Mouse (Mus musculus) lung, postnatal 0 days (tissue): ENCODE measurements around the gene Prph2. TPM values are rescaled to one million over a fixed set of nuclear protein-coding genes. Genes with fewer than 3 reads are reported as not detected.
A peak's percentile ranks its signal among the peaks of the same experiment; 100 is the strongest.

Experiments used
- ATAC-seq: fragments of 200-750 bp; cut with Nextera tagmentation; 2 replicates; pipeline ENCODE4 v1.8.0; 2017; ENCODE audit warnings: moderate library complexity
- DNase-seq: peaks from one replicate; pipeline ENCODE4 v3.0.0-alpha.2; 2016; ENCODE audit warnings: low spot score
- H3K27ac ChIP-seq: fragments of 300-500 bp; sonication (generic); 2 replicates; pipeline ENCODE4 v1.5.1; 2014; ENCODE audit warnings: antibody characterized with exemption, mild to moderate bottlenecking, low read length, mixed read lengths
- H3K27me3 ChIP-seq: fragments of 300-500 bp; sonication (generic); replicated peaks from 2 replicates; pipeline ENCODE4 v1.6.1; 2014; ENCODE audit warnings: low read length, mixed read lengths; ENCODE audit not compliant: insufficient read depth
- H3K36me3 ChIP-seq: fragments of 300-500 bp; sonication (generic); 2 replicates; pipeline ENCODE4 v1.6.1; 2014; ENCODE audit warnings: low read length, mixed read lengths; ENCODE audit not compliant: insufficient read depth
- H3K4me1 ChIP-seq: fragments of 300-500 bp; sonication (generic); 2 replicates; pipeline ENCODE4 v1.6.1; 2014; ENCODE audit warnings: antibody characterized with exemption, low read depth, low read length, mixed read lengths; ENCODE audit not compliant: insufficient read depth
- H3K4me2 ChIP-seq: fragments of 300-500 bp; sonication (generic); replicated peaks from 2 replicates; pipeline ENCODE4 v1.6.1; 2014; ENCODE audit warnings: low read depth, mild to moderate bottlenecking, low read length, moderate library complexity, mixed read lengths
- H3K4me3 ChIP-seq: fragments of 300-500 bp; sonication (generic); 2 replicates; pipeline ENCODE4 v1.5.1; 2014; ENCODE audit warnings: low read depth, low read length
- H3K9ac ChIP-seq: fragments of 300-500 bp; sonication (generic); replicated peaks from 2 replicates; pipeline ENCODE4 v1.6.1; 2014; ENCODE audit warnings: low read depth, mild to moderate bottlenecking
- H3K9me3 ChIP-seq: fragments of 300-500 bp; sonication (generic); 2 replicates; pipeline ENCODE4 v1.6.1; 2016; ENCODE audit warnings: low read length, mixed read lengths
- CTCF ChIP-seq: IDR thresholded peaks from 2 replicates; pipeline ENCODE4 v1.5.1; 2016; ENCODE audit warnings: antibody characterized with exemption, mild to moderate bottlenecking
- EP300 ChIP-seq: IDR thresholded peaks from 2 replicates; pipeline ENCODE4 v1.6.1; 2016; ENCODE audit warnings: antibody characterized with exemption, mild to moderate bottlenecking, control low read depth
- WGBS: fragments of 180-500 bp; shearing (Covaris S2); extraction: QIAGEN DNeasy Blood & Tissue Kit; methylation state at CpG from one replicate; pipeline ENCODE4 v1.1.7; 2014; 5-methylcytosine and 5-hydroxymethylcytosine counted together
- polyA plus RNA-seq: library from polyadenylated mRNA; unstranded; fragments of >200 nt; fragmentation: Nextera tagmentation; extraction: Ambion mirVana; gene quantifications from 2 replicates; pipeline ENCODE4 v1.2.1, GENCODE M21; 2015

Gene Prph2
- polyA plus RNA-seq, result not detected in 2 replicates

- no peak within 1 kb of the TSS for H3K9ac ChIP-seq
- no peaks in the 10 kb centered on the region for H3K36me3 ChIP-seq
- ATAC-seq (no peak), DNase-seq (no peak)
- no peak for TF ChIP-seq CTCF
- no peak for TF ChIP-seq EP300
- H3K27me3 ChIP-seq, result no peaks in the 10 kb centered on the region
- H3K27ac ChIP-seq, result no peak within 1 kb of the TSS
- H3K4me2 ChIP-seq, result no peak within 1 kb of the TSS
- H3K9me3 ChIP-seq, result no peaks in the 10 kb centered on the region
- no peak within 1 kb of the TSS for H3K4me3 ChIP-seq
- whole genome bisulfite sequencing, result 91% methylated on average over 10 of the region's 10 CpGs
- H3K4me1 ChIP-seq, result no peaks in the 10 kb centered on the region
Measured at GRCm38 (mm10) chr17:46910186-46910585, at the start of gene Prph2. TSS of gene Prph2 (plus strand) at chr17:46910459.

GRCm38 (mm10) chr17:46864566-46865195, 45.6 kb upstream of the Prph2 start:
- no peak for ATAC-seq

GRCm38 (mm10) chr17:46866836-46867235, 43.4 kb upstream of the Prph2 start:
- TF ChIP-seq EP300, result no peak
- TF ChIP-seq CTCF, result no peak
- Histone ChIP-seq H3K4me2 (no peak overlapping the region), H3K9me3 (no peaks in the 10 kb centered on the region), H3K4me1 (no peaks in the 10 kb centered on the region), H3K9ac (no peak overlapping the region), H3K27ac (no peak overlapping the region), H3K27me3 (no peaks in the 10 kb centered on the region), H3K36me3 (no peaks in the 10 kb centered on the region), H3K4me3 (no peak overlapping the region)
- 88% methylated on average over 12 of the region's 12 CpGs for WGBS
- no peak for DNase-seq
- ATAC-seq, result 0 out of 2 replicates have a peak, but pooled peaks have one; percentile 11

More at GRCm38 (mm10) chr17:46864566-46865195, 45.6 kb upstream of the Prph2 start:
- Histone ChIP-seq H3K27ac (no peak overlapping the region), H3K27me3 (no peaks in the 10 kb centered on the region), H3K4me3 (no peak overlapping the region), H3K4me2 (no peak overlapping the region), H3K9me3 (no peaks in the 10 kb centered on the region), H3K36me3 (no peaks in the 10 kb centered on the region), H3K9ac (no peak overlapping the region), H3K4me1 (no peaks in the 10 kb centered on the region)
- no peak for TF ChIP-seq EP300
- TF ChIP-seq CTCF, result no peak
- 48% methylated on average over 7 of the region's 7 CpGs for WGBS
- DNase-seq, result no peak

- no peak overlapping the region for H3K4me3 ChIP-seq
- no peak for TF ChIP-seq EP300
- no peak for TF ChIP-seq CTCF
- no peak overlapping the region for H3K27ac ChIP-seq
- H3K27me3 ChIP-seq, result no peaks in the 10 kb centered on the region
- no peaks in the 10 kb centered on the region for H3K36me3 ChIP-seq
- DNase-seq (no peak), ATAC-seq (no peak)
- no peaks in the 10 kb centered on the region for H3K9me3 ChIP-seq
- 85% methylated on average over 5 of the region's 5 CpGs for WGBS
- H3K9ac ChIP-seq, result no peak overlapping the region
- no peak overlapping the region for H3K4me2 ChIP-seq
- no peaks in the 10 kb centered on the region for H3K4me1 ChIP-seq
Measured at GRCm38 (mm10) chr17:46870204-46870798, 40.0 kb upstream of the Prph2 start.

- Histone ChIP-seq H3K9me3 (no peaks in the 10 kb centered on the region), H3K27me3 (no peaks in the 10 kb centered on the region), H3K4me3 (no peak overlapping the region), H3K4me2 (no peak overlapping the region), H3K36me3 (no peaks in the 10 kb centered on the region), H3K9ac (no peak overlapping the region), H3K4me1 (no peaks in the 10 kb centered on the region), H3K27ac (no peak overlapping the region)
- WGBS, result 27% methylated on average over 1 of the region's 1 CpGs
- DNase-seq (no peak), ATAC-seq (no peak)
- no peak for TF ChIP-seq EP300
- TF ChIP-seq CTCF, result no peak
Measured at GRCm38 (mm10) chr17:46870913-46871312, 39.3 kb upstream of the Prph2 start.

- Histone ChIP-seq H3K4me1 (no peaks in the 10 kb centered on the region), H3K4me2 (no peak overlapping the region), H3K4me3 (no peak overlapping the region), H3K36me3 (no peaks in the 10 kb centered on the region), H3K9ac (no peak overlapping the region), H3K27me3 (no peaks in the 10 kb centered on the region), H3K27ac (no peak overlapping the region), H3K9me3 (no peaks in the 10 kb centered on the region)
- TF ChIP-seq CTCF (no peak), EP300 (no peak)
- DNase-seq, result no peak
- 86% methylated on average over 7 of the region's 7 CpGs for WGBS
- no peak for ATAC-seq
Measured at GRCm38 (mm10) chr17:46872806-46873205, 37.5 kb upstream of the Prph2 start.
